In genomic region chr7:19005417-19006121, GRCm38 (mm10) we compare ENCODE assay signal across 8 mouse cellular contexts. TPM values are rescaled to one million over a fixed set of nuclear protein-coding genes. Genes with fewer than 3 reads are reported as not detected.
DNase-seq lines count a peak whose midpoint lies in the region; ATAC-seq lines count a peak whose summit lies in the region.

No protein-coding gene starts in this region.

- WGBS in kidney, embryonic 15.5 days, result 77% methylated on average over 34 of the region's 34 CpGs
- 83% methylated on average over 33 of the region's 34 CpGs for WGBS in embryonic facial prominence, embryonic 14.5 days
- 66% methylated on average over 34 of the region's 34 CpGs for WGBS in intestine, embryonic 16.5 days
- WGBS in neural tube, embryonic 13.5 days, result 79% methylated on average over 34 of the region's 34 CpGs

- ATAC-seq in kidney, embryonic 15.5 days (replicated peaks; ENCODE audit: low FRiP score), result no peak
- ATAC-seq in embryonic facial prominence, embryonic 14.5 days (ENCODE audit: low read depth), result no peak
- ATAC-seq in intestine, embryonic 16.5 days, result no peak
- ATAC-seq in neural tube, embryonic 13.5 days (ENCODE audit: low read depth), result no peak

- peak overlapping the region; percentile 94; the same call in 1 of the 2 replicates for H3K9ac ChIP-seq in kidney, embryonic 15.5 days
- H3K9ac ChIP-seq in embryonic facial prominence, embryonic 14.5 days (ENCODE audit: low read depth, low read length), result peak overlapping the region; percentile 93
- peak overlapping the region; percentile 90 for H3K9ac ChIP-seq in intestine, embryonic 16.5 days (ENCODE audit: low read depth, low read length)
- H3K9ac ChIP-seq in neural tube, embryonic 13.5 days, result peak overlapping the region; percentile 95

- H3K4me3 ChIP-seq in kidney, embryonic 15.5 days (replicated peaks), result peak overlapping the region; percentile 88
- H3K4me3 ChIP-seq in embryonic facial prominence, embryonic 14.5 days (ENCODE audit: low read depth, low read length), result peak overlapping the region; percentile 90
- peak overlapping the region; percentile 86 for H3K4me3 ChIP-seq in intestine, embryonic 16.5 days (ENCODE audit: low read length)
- H3K4me3 ChIP-seq in neural tube, embryonic 13.5 days, result peak overlapping the region; percentile 96

- peaks cover 26% of the 10 kb centered on the region for H3K36me3 ChIP-seq in kidney, embryonic 15.5 days
- peaks cover 32% of the 10 kb centered on the region for H3K36me3 ChIP-seq in embryonic facial prominence, embryonic 14.5 days (ENCODE audit: control insufficient read depth, insufficient read depth, low read length)
- H3K36me3 ChIP-seq in intestine, embryonic 16.5 days (ENCODE audit: control insufficient read depth, insufficient read depth, low read length), result peaks cover 11% of the 10 kb centered on the region
- H3K36me3 ChIP-seq in neural tube, embryonic 13.5 days, result peaks cover 31% of the 10 kb centered on the region

- DNase-seq in kidney, postnatal 14 days, result no peak
- DNase-seq in embryonic facial prominence, embryonic 14.5 days (ENCODE audit: low spot score), result no peak
- no peak for DNase-seq in adrenal gland, adult 18-20 months (ENCODE audit: low spot score in 2 of 2)
- DNase-seq in right cerebral cortex, postnatal 4 days, result no peak
- DNase-seq in MN1 (ENCODE audit: low spot score), result no peak

- H3K27me3 ChIP-seq in kidney, embryonic 15.5 days, result no peaks in the 10 kb centered on the region
- no peaks in the 10 kb centered on the region for H3K27me3 ChIP-seq in embryonic facial prominence, embryonic 14.5 days (replicated peaks; ENCODE audit: control insufficient read depth, insufficient read depth, low read length)
- no peaks in the 10 kb centered on the region for H3K27me3 ChIP-seq in intestine, embryonic 16.5 days (replicated peaks; ENCODE audit: control insufficient read depth, insufficient read depth, low read length)
- no peaks in the 10 kb centered on the region for H3K27me3 ChIP-seq in neural tube, embryonic 13.5 days

- H3K4me2 ChIP-seq in kidney, embryonic 15.5 days, result peak overlapping the region; percentile 90
- H3K4me2 ChIP-seq in embryonic facial prominence, embryonic 14.5 days (ENCODE audit: low read depth, low read length), result peak overlapping the region; percentile 93
- H3K4me2 ChIP-seq in intestine, embryonic 16.5 days (ENCODE audit: low read depth, low read length), result peak overlapping the region; percentile 99
- peak overlapping the region; percentile 100 for H3K4me2 ChIP-seq in neural tube, embryonic 13.5 days

- H3K27ac ChIP-seq in kidney, embryonic 15.5 days, result no peak overlapping the region
- no peak overlapping the region for H3K27ac ChIP-seq in embryonic facial prominence, embryonic 14.5 days (replicated peaks; ENCODE audit: low read depth, low read length)
- H3K27ac ChIP-seq in intestine, embryonic 16.5 days (ENCODE audit: low read length), result no peak overlapping the region; the same call in 1 of the 2 replicates
- H3K27ac ChIP-seq in neural tube, embryonic 13.5 days (replicated peaks), result no peak overlapping the region

- peaks cover 67% of the 10 kb centered on the region for H3K4me1 ChIP-seq in kidney, embryonic 15.5 days
- H3K4me1 ChIP-seq in embryonic facial prominence, embryonic 14.5 days (ENCODE audit: control insufficient read depth, insufficient read depth, low read length), result peaks cover 17% of the 10 kb centered on the region
- H3K4me1 ChIP-seq in intestine, embryonic 16.5 days (ENCODE audit: control insufficient read depth, insufficient read depth, low read length), result peaks cover 55% of the 10 kb centered on the region
- peaks cover 64% of the 10 kb centered on the region for H3K4me1 ChIP-seq in neural tube, embryonic 13.5 days (replicated peaks)

- no peaks in the 10 kb centered on the region for H3K9me3 ChIP-seq in kidney, embryonic 15.5 days (replicated peaks)
- H3K9me3 ChIP-seq in embryonic facial prominence, embryonic 14.5 days (ENCODE audit: control insufficient read depth, low read length), result no peaks in the 10 kb centered on the region
- H3K9me3 ChIP-seq in intestine, embryonic 16.5 days (ENCODE audit: control insufficient read depth, low read length), result no peaks in the 10 kb centered on the region
- no peaks in the 10 kb centered on the region for H3K9me3 ChIP-seq in neural tube, embryonic 13.5 days

RNA-seq across cellular contexts. Expression of gene Irf2bp1, which starts 1.7 kb away (rescaled TPM):
- polyA plus RNA-seq in kidney, embryonic 15.5 days (2015; fragmentation: Nextera tagmentation; extraction: Ambion mirVana), result 21.4 and 24.1 TPM in 2 replicates
- 26.6 and 27.4 TPM in 2 replicates for polyA plus RNA-seq in embryonic facial prominence, embryonic 14.5 days (2014; fragmentation: Nextera tagmentation; extraction: Ambion mirVana)
- polyA plus RNA-seq in intestine, embryonic 16.5 days (2015; fragmentation: Nextera tagmentation; extraction: Ambion mirVana), result 17.0 and 17.1 TPM in 2 replicates
- 28.4 and 29.9 TPM in 2 replicates for polyA plus RNA-seq in neural tube, embryonic 13.5 days (2015; fragmentation: Nextera tagmentation; extraction: Ambion mirVana)
- total RNA-seq in adrenal gland, adult 18-20 months (2021), result 10 to 100 TPM; 42.9 to 47.0 TPM

RNA-seq across cellular contexts. Expression of gene Mypop, which starts 14.5 kb away (rescaled TPM):
- polyA plus RNA-seq in kidney, embryonic 15.5 days (2015; fragmentation: Nextera tagmentation; extraction: Ambion mirVana), result 3.5 and 3.9 TPM in 2 replicates
- polyA plus RNA-seq in embryonic facial prominence, embryonic 14.5 days (2014; fragmentation: Nextera tagmentation; extraction: Ambion mirVana), result 4.0 and 4.2 TPM in 2 replicates
- 1.7 TPM in 2 replicates for polyA plus RNA-seq in intestine, embryonic 16.5 days (2015; fragmentation: Nextera tagmentation; extraction: Ambion mirVana)
- 5.8 and 7.4 TPM in 2 replicates for polyA plus RNA-seq in neural tube, embryonic 13.5 days (2015; fragmentation: Nextera tagmentation; extraction: Ambion mirVana)
- 10 to 100 TPM in 1 of 2 experiments, 1 to 10 TPM in 1; 9.3 to 12.2 TPM for total RNA-seq in adrenal gland, adult 18-20 months (2021)

RNA-seq across cellular contexts. Expression of gene Foxa3, which starts 17.8 kb away (rescaled TPM):
- polyA plus RNA-seq in kidney, embryonic 15.5 days (2015; fragmentation: Nextera tagmentation; extraction: Ambion mirVana), result 1.2 and 1.3 TPM in 2 replicates
- polyA plus RNA-seq in embryonic facial prominence, embryonic 14.5 days (2014; fragmentation: Nextera tagmentation; extraction: Ambion mirVana), result 0.56 and 1.6 TPM in 2 replicates
- 28.5 and 30.8 TPM in 2 replicates for polyA plus RNA-seq in intestine, embryonic 16.5 days (2015; fragmentation: Nextera tagmentation; extraction: Ambion mirVana)
- 0.13 and 0.14 TPM in 2 replicates for polyA plus RNA-seq in neural tube, embryonic 13.5 days (2015; fragmentation: Nextera tagmentation; extraction: Ambion mirVana)
- not detected for total RNA-seq in adrenal gland, adult 18-20 months (2021)

RNA-seq across cellular contexts. Expression of gene Nanos2, which starts 18.4 kb away (rescaled TPM):
- polyA plus RNA-seq in kidney, embryonic 15.5 days (2015; fragmentation: Nextera tagmentation; extraction: Ambion mirVana), result not detected in 2 replicates
- polyA plus RNA-seq in embryonic facial prominence, embryonic 14.5 days (2014; fragmentation: Nextera tagmentation; extraction: Ambion mirVana), result not detected in 2 replicates
- polyA plus RNA-seq in intestine, embryonic 16.5 days (2015; fragmentation: Nextera tagmentation; extraction: Ambion mirVana), result not detected in 2 replicates
- 0.56 TPM in 2 replicates for polyA plus RNA-seq in neural tube, embryonic 13.5 days (2015; fragmentation: Nextera tagmentation; extraction: Ambion mirVana)
- total RNA-seq in adrenal gland, adult 18-20 months (2021), result not detected

RNA-seq across cellular contexts. Expression of gene Sympk, which starts 18.6 kb away (rescaled TPM):
- polyA plus RNA-seq in kidney, embryonic 15.5 days (2015; fragmentation: Nextera tagmentation; extraction: Ambion mirVana), result 34.3 and 38.4 TPM in 2 replicates
- polyA plus RNA-seq in embryonic facial prominence, embryonic 14.5 days (2014; fragmentation: Nextera tagmentation; extraction: Ambion mirVana), result 23.6 and 23.8 TPM in 2 replicates
- 23.5 and 24.1 TPM in 2 replicates for polyA plus RNA-seq in intestine, embryonic 16.5 days (2015; fragmentation: Nextera tagmentation; extraction: Ambion mirVana)
- 30.4 and 32.7 TPM in 2 replicates for polyA plus RNA-seq in neural tube, embryonic 13.5 days (2015; fragmentation: Nextera tagmentation; extraction: Ambion mirVana)
- total RNA-seq in adrenal gland, adult 18-20 months (2021), result 100 to 1,000 TPM in 1 of 2 experiments, 10 to 100 TPM in 1; 92.0 to 105 TPM

Comparison
In these comparisons a context has a peak if more than half of its experiments do, and no peak if none do; other contexts are left out.
1. RNA of gene Foxa3, which starts 17.8 kb away (polyA plus RNA-seq): 28.5 to 30.8 TPM in intestine, embryonic 16.5 days; 1.2 to 1.3 TPM in kidney, embryonic 15.5 days, 0.56 to 1.6 TPM in embryonic facial prominence, embryonic 14.5 days and 0.13 to 0.14 TPM in neural tube, embryonic 13.5 days; every median in the first group is over 10 times any median in the second.
2. Peak in every context shown above with its lines, with median percentiles within 50 percentile points of each other: H3K4me2 ChIP-seq, H3K4me3 ChIP-seq and H3K9ac ChIP-seq.